Mouse (Mus musculus): ENCODE data around the gene Kdm4c. TPM values are rescaled to one million over a fixed set of nuclear protein-coding genes. Genes with fewer than 3 reads are reported as not detected.
"Not testable (repeated sequence)": the region's sequence is repeated elsewhere in the genome, so short reads cannot be mapped to it uniquely, and the experiment has no call there.

The Kdm4c gene
- polyA plus RNA-seq, 1 experiment from 2014 or later, result 13.4 TPM

GRCm38 (mm10) chr4:74312858-74313257 lies 70.6 kb downstream of the Kdm4c start:
- 98% methylated on average over 2 of the region's 2 CpGs for WGBS
- ATAC-seq (ENCODE audit: insufficient number of reproducible peaks, insufficient read depth, low FRiP score, low TSS enrichment, low read depth), result no peak
- H3K4me3 ChIP-seq (replicated peaks), result no peak overlapping the region

GRCm38 (mm10) chr4:74315388-74315787 lies 73.1 kb downstream of the Kdm4c start:
- Histone ChIP-seq H3K9ac (replicated peaks) (no peak overlapping the region), H3K27ac (no peak overlapping the region), H3K4me2 (no peak overlapping the region), H3K4me3 (replicated peaks) (no peak overlapping the region), H3K9me3 (no peaks in the 10 kb centered on the region), H3K4me1 (replicated peaks) (no peaks in the 10 kb centered on the region), H3K27me3 (no peaks in the 10 kb centered on the region), H3K36me3 (peaks cover 25% of the 10 kb centered on the region)
- no peak for ATAC-seq (ENCODE audit: insufficient number of reproducible peaks, insufficient read depth, low FRiP score, low TSS enrichment, low read depth)
- WGBS, result 97% methylated on average over 5 of the region's 5 CpGs

More at GRCm38 (mm10) chr4:74312858-74313257, 70.6 kb downstream of the Kdm4c start:
- Histone ChIP-seq H3K36me3 (peaks cover 25% of the 10 kb centered on the region), H3K27ac (no peak overlapping the region), H3K9ac (replicated peaks) (no peak overlapping the region), H3K9me3 (no peaks in the 10 kb centered on the region), H3K4me1 (replicated peaks) (no peaks in the 10 kb centered on the region), H3K4me2 (no peak overlapping the region), H3K27me3 (no peaks in the 10 kb centered on the region)

GRCm38 (mm10) chr4:74319313-74319712 lies 77.0 kb downstream of the Kdm4c start:
- Histone ChIP-seq H3K27me3 (no peaks in the 10 kb centered on the region), H3K27ac (no peak overlapping the region), H3K9me3 (no peaks in the 10 kb centered on the region), H3K4me1 (replicated peaks) (no peaks in the 10 kb centered on the region), H3K4me2 (no peak overlapping the region), H3K9ac (replicated peaks) (no peak overlapping the region), H3K36me3 (peaks cover 16% of the 10 kb centered on the region), H3K4me3 (replicated peaks) (no peak overlapping the region)
- no peak for ATAC-seq (ENCODE audit: insufficient number of reproducible peaks, insufficient read depth, low FRiP score, low TSS enrichment, low read depth)
- 91% methylated on average over 1 of the region's 1 CpGs for WGBS

GRCm38 (mm10) chr4:74357479-74357878 lies 115.2 kb downstream of the Kdm4c start:
- no peak overlapping the region for H3K9ac ChIP-seq (replicated peaks)
- H3K4me3 ChIP-seq (replicated peaks), result no peak overlapping the region
- peaks cover 34% of the 10 kb centered on the region; the same call in 1 of the 2 replicates for H3K36me3 ChIP-seq
- WGBS, result 93% methylated on average over 4 of the region's 4 CpGs
- H3K4me2 ChIP-seq, result no peak overlapping the region
- no peaks in the 10 kb centered on the region for H3K4me1 ChIP-seq (replicated peaks)
- no peaks in the 10 kb centered on the region for H3K9me3 ChIP-seq
- no peak overlapping the region for H3K27ac ChIP-seq
- ATAC-seq (ENCODE audit: insufficient number of reproducible peaks, insufficient read depth, low FRiP score, low TSS enrichment, low read depth), result no peak
- H3K27me3 ChIP-seq, result no peaks in the 10 kb centered on the region

- H3K4me2 ChIP-seq, result no peak overlapping the region
- H3K9ac ChIP-seq (replicated peaks), result no peak overlapping the region
- no peak for ATAC-seq (ENCODE audit: insufficient number of reproducible peaks, insufficient read depth, low FRiP score, low TSS enrichment, low read depth)
- no peaks in the 10 kb centered on the region for H3K9me3 ChIP-seq
- no peak overlapping the region for H3K4me3 ChIP-seq (replicated peaks)
- no peak overlapping the region for H3K27ac ChIP-seq
- no peaks in the 10 kb centered on the region for H3K27me3 ChIP-seq
- 97% methylated on average over 3 of the region's 3 CpGs for WGBS
- peaks cover 30% of the 10 kb centered on the region; the same call in 1 of the 2 replicates for H3K36me3 ChIP-seq
- no peaks in the 10 kb centered on the region for H3K4me1 ChIP-seq (replicated peaks)
Observed at GRCm38 (mm10) chr4:74360274-74360673, 118.0 kb downstream of the Kdm4c start.

- ATAC-seq (ENCODE audit: insufficient number of reproducible peaks, insufficient read depth, low FRiP score, low TSS enrichment, low read depth), result no peak
- 84% methylated on average over 4 of the region's 4 CpGs for WGBS
- no peak overlapping the region for H3K9ac ChIP-seq (replicated peaks)
- H3K27ac ChIP-seq, result no peak overlapping the region
- no peaks in the 10 kb centered on the region for H3K27me3 ChIP-seq
- no peak overlapping the region for H3K4me3 ChIP-seq (replicated peaks)
- no peaks in the 10 kb centered on the region for H3K4me1 ChIP-seq (replicated peaks)
- peaks cover 14% of the 10 kb centered on the region; the same call in 1 of the 2 replicates for H3K36me3 ChIP-seq
- no peak overlapping the region for H3K4me2 ChIP-seq
- no peaks in the 10 kb centered on the region for H3K9me3 ChIP-seq
Observed at GRCm38 (mm10) chr4:74386583-74386982, 144.3 kb downstream of the Kdm4c start.

- no peak overlapping the region for H3K9ac ChIP-seq (replicated peaks)
- H3K4me2 ChIP-seq, result no peak overlapping the region
- H3K4me1 ChIP-seq (replicated peaks), result no peaks in the 10 kb centered on the region
- 74% methylated on average over 2 of the region's 2 CpGs for WGBS
- no peak overlapping the region for H3K27ac ChIP-seq
- peaks cover 19% of the 10 kb centered on the region for H3K36me3 ChIP-seq
- H3K27me3 ChIP-seq, result no peaks in the 10 kb centered on the region
- no peak for ATAC-seq (ENCODE audit: insufficient number of reproducible peaks, insufficient read depth, low FRiP score, low TSS enrichment, low read depth)
- H3K4me3 ChIP-seq (replicated peaks), result no peak overlapping the region
- no peaks in the 10 kb centered on the region for H3K9me3 ChIP-seq
Observed at GRCm38 (mm10) chr4:74393162-74393561, 150.9 kb downstream of the Kdm4c start.

GRCm38 (mm10) chr4:74396562-74396961 lies 154.3 kb downstream of the Kdm4c start:
- Histone ChIP-seq H3K4me1 (replicated peaks) (no peaks in the 10 kb centered on the region), H3K27me3 (no peaks in the 10 kb centered on the region), H3K27ac (no peak overlapping the region), H3K36me3 (peaks cover 20% of the 10 kb centered on the region), H3K4me3 (replicated peaks) (no peak overlapping the region), H3K9me3 (no peaks in the 10 kb centered on the region), H3K9ac (replicated peaks) (no peak overlapping the region), H3K4me2 (no peak overlapping the region)
- no peak for ATAC-seq (ENCODE audit: insufficient number of reproducible peaks, insufficient read depth, low FRiP score, low TSS enrichment, low read depth)
- 88% methylated on average over 5 of the region's 5 CpGs for WGBS

GRCm38 (mm10) chr4:74401617-74402313 lies 159.5 kb downstream of the Kdm4c start:
- not testable (repeated sequence) for H3K4me1 ChIP-seq (replicated peaks); H3K9ac ChIP-seq (replicated peaks); ATAC-seq (ENCODE audit: insufficient number of reproducible peaks, insufficient read depth, low FRiP score, low TSS enrichment, low read depth); H3K9me3 ChIP-seq; H3K27me3 ChIP-seq; H3K27ac ChIP-seq; H3K4me2 ChIP-seq; H3K4me3 ChIP-seq (replicated peaks)
- 65% methylated on average over 7 of the region's 7 CpGs for WGBS
- peaks cover 30% of the 10 kb centered on the region for H3K36me3 ChIP-seq

GRCm38 (mm10) chr4:74408731-74409130 lies 166.4 kb downstream of the Kdm4c start:
- H3K4me3 ChIP-seq (replicated peaks), result no peak overlapping the region
- 81% methylated on average over 1 of the region's 1 CpGs for WGBS
- peaks cover 22% of the 10 kb centered on the region; the same call in 1 of the 2 replicates for H3K36me3 ChIP-seq
- no peak overlapping the region for H3K27ac ChIP-seq
- ATAC-seq (ENCODE audit: insufficient number of reproducible peaks, insufficient read depth, low FRiP score, low TSS enrichment, low read depth), result no peak
- no peaks in the 10 kb centered on the region for H3K9me3 ChIP-seq
- H3K27me3 ChIP-seq, result no peaks in the 10 kb centered on the region
- H3K9ac ChIP-seq (replicated peaks), result no peak overlapping the region
- no peak overlapping the region for H3K4me2 ChIP-seq
- H3K4me1 ChIP-seq (replicated peaks), result no peaks in the 10 kb centered on the region

GRCm38 (mm10) chr4:74419794-74420193 lies 177.5 kb downstream of the Kdm4c start:
- no peak overlapping the region for H3K9ac ChIP-seq (replicated peaks)
- no peaks in the 10 kb centered on the region for H3K4me1 ChIP-seq (replicated peaks)
- WGBS, result 81% methylated on average over 1 of the region's 1 CpGs
- H3K27me3 ChIP-seq, result no peaks in the 10 kb centered on the region
- H3K4me2 ChIP-seq, result no peak overlapping the region
- H3K36me3 ChIP-seq, result no peaks in the 10 kb centered on the region
- no peak overlapping the region for H3K27ac ChIP-seq
- no peak for ATAC-seq (ENCODE audit: insufficient number of reproducible peaks, insufficient read depth, low FRiP score, low TSS enrichment, low read depth)
- H3K4me3 ChIP-seq (replicated peaks), result no peak overlapping the region
- no peaks in the 10 kb centered on the region for H3K9me3 ChIP-seq

Data from limb, embryonic 12.5 days (tissue).